Mouse (Mus musculus): Measurements from ENCODE around the gene Ptprd. TPM values are rescaled to one million over a fixed set of nuclear protein-coding genes. Genes with fewer than 3 reads are reported as not detected.

Ptprd gene
- total RNA-seq, 1 experiment, result 1.3 TPM

DNA sequence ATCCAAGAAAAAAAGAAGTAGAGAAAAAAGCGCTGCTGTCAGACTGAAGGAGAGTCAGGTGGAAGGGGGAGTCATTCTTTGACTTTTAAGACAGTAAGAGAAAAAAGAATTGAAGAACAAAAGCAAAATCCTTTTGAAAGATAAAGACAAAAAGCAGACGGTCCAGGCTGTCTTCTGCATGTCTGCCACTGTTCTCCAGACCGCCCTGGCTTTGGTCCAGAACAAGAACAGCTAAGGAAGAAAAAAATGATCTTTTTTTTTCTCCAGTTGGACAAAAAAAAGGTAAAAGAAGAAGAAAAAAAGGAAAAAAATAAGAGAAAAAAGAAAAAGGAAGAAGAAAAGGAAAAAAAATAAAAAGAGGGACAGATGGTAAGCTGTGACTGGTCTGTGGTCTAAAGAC lies 2073.9 kb downstream of the Ptprd start:
- no peaks in the 10 kb centered on the region for H3K9me3 ChIP-seq (ENCODE audit: control insufficient read depth, insufficient read depth, low read depth, low read length)
- no peak overlapping the region for H3K4me3 ChIP-seq (ENCODE audit: insufficient read depth in 1 of 2, low read depth in 1 of 2, low read length in 2 of 2, poor library complexity in 1 of 2, severe bottlenecking in 1 of 2)
- no peaks in the 10 kb centered on the region for H3K4me1 ChIP-seq (ENCODE audit: control insufficient read depth in 2 of 2, insufficient read depth in 2 of 2, low read length in 2 of 2, poor library complexity in 1 of 2)
- TF ChIP-seq ZNF384 (IDR thresholded peaks at IDR 0.05; ENCODE audit: low read depth, low read length) (no peak), CHD2 (IDR thresholded peaks at IDR 0.05; ENCODE audit: low read depth, low read length) (no peak), MAFK (IDR thresholded peaks at IDR 0.05; ENCODE audit: insufficient read depth, low read depth, low read length) (no peak), HCFC1 (IDR thresholded peaks at IDR 0.05; ENCODE audit: borderline replicate concordance, insufficient read depth, low read length) (no peak), ZC3H11A (IDR thresholded peaks at IDR 0.05; ENCODE audit: borderline replicate concordance, low read depth, low read length) (no peak)
- H3K36me3 ChIP-seq (ENCODE audit: control insufficient read depth, insufficient read depth, low read length, poor library complexity, severe bottlenecking), result no peaks in the 10 kb centered on the region
- no peak for DNase-seq (ENCODE audit: low read depth, low spot score)
- H3K27ac ChIP-seq (ENCODE audit: insufficient read depth, low read depth, low read length, poor library complexity, severe bottlenecking), result no peak overlapping the region
- H3K9ac ChIP-seq (ENCODE audit: insufficient read depth, low read depth, low read length, poor library complexity, severe bottlenecking), result no peak overlapping the region
- in situ Hi-C loops (cut with MboI; ENCODE audit: low sequenced_read_pairs in 2 of 2, unreplicated experiment in 2 of 2), result no loop called here

DNA sequence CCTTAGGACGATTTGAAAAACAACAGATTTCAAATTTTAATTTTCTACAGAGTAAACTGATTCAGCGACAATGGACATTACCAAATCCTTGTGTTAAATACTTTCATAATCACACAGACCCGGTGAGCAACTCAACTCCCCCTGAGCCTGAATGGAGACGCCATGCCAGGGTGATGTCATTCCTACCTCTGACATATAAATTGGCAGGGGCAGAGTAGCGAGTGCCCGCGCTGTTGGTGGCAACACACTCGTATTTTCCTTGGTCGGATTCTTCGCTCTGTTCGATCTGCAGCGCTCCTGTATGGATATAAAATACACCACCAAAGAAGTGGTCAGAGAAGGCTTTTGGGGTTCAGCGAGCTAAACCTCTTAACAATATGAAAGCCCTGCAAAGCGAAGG lies 2075.1 kb downstream of the Ptprd start:
- DNase-seq (ENCODE audit: low read depth, low spot score), result no peak
- H3K9ac ChIP-seq (ENCODE audit: insufficient read depth, low read depth, low read length, poor library complexity, severe bottlenecking), result no peak overlapping the region
- no peaks in the 10 kb centered on the region for H3K9me3 ChIP-seq (ENCODE audit: control insufficient read depth, insufficient read depth, low read depth, low read length)
- in situ Hi-C loops (cut with MboI; ENCODE audit: low sequenced_read_pairs in 2 of 2, unreplicated experiment in 2 of 2), result no loop called here
- TF ChIP-seq CHD2 (IDR thresholded peaks at IDR 0.05; ENCODE audit: low read depth, low read length), result no peak
- TF ChIP-seq MAFK (IDR thresholded peaks at IDR 0.05; ENCODE audit: insufficient read depth, low read depth, low read length), result no peak
- TF ChIP-seq ZNF384 (IDR thresholded peaks at IDR 0.05; ENCODE audit: low read depth, low read length), result no peak
- TF ChIP-seq ZC3H11A (IDR thresholded peaks at IDR 0.05; ENCODE audit: borderline replicate concordance, low read depth, low read length), result no peak
- no peak for TF ChIP-seq HCFC1 (IDR thresholded peaks at IDR 0.05; ENCODE audit: borderline replicate concordance, insufficient read depth, low read length)
- H3K36me3 ChIP-seq (ENCODE audit: control insufficient read depth, insufficient read depth, low read length, poor library complexity, severe bottlenecking), result no peaks in the 10 kb centered on the region
- H3K4me1 ChIP-seq (ENCODE audit: control insufficient read depth in 2 of 2, insufficient read depth in 2 of 2, low read length in 2 of 2, poor library complexity in 1 of 2), result no peaks in the 10 kb centered on the region
- H3K4me3 ChIP-seq (ENCODE audit: insufficient read depth in 1 of 2, low read depth in 1 of 2, low read length in 2 of 2, poor library complexity in 1 of 2, severe bottlenecking in 1 of 2), result no peak overlapping the region
- no peak overlapping the region for H3K27ac ChIP-seq (ENCODE audit: insufficient read depth, low read depth, low read length, poor library complexity, severe bottlenecking)

DNA sequence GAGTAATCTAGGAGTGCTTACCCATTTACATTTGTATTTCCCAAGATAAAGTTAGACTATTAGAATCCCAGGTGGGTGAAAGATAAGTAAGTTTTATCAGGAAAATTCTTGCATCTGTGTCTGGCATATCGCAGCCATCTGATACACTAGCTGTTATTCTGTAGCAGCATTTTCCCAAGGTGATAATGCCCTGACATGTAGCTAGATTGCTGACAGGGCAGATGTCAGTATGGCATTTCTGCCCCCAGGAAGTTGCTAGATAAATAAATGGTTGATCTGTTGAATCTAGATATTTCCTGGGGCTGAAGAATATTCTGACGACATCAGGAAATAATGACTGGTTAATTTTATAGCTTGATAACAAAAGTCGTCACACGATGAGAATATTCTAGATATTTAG lies 2119.9 kb downstream of the Ptprd start:
- H3K4me3 ChIP-seq (ENCODE audit: insufficient read depth in 1 of 2, low read depth in 1 of 2, low read length in 2 of 2, poor library complexity in 1 of 2, severe bottlenecking in 1 of 2), result no peak overlapping the region
- TF ChIP-seq ZNF384 (IDR thresholded peaks at IDR 0.05; ENCODE audit: low read depth, low read length), result no peak
- no peak for TF ChIP-seq ZC3H11A (IDR thresholded peaks at IDR 0.05; ENCODE audit: borderline replicate concordance, low read depth, low read length)
- TF ChIP-seq CHD2 (IDR thresholded peaks at IDR 0.05; ENCODE audit: low read depth, low read length), result no peak
- TF ChIP-seq MAFK (IDR thresholded peaks at IDR 0.05; ENCODE audit: insufficient read depth, low read depth, low read length), result no peak
- no peak for TF ChIP-seq HCFC1 (IDR thresholded peaks at IDR 0.05; ENCODE audit: borderline replicate concordance, insufficient read depth, low read length)
- H3K9me3 ChIP-seq (ENCODE audit: control insufficient read depth, insufficient read depth, low read depth, low read length), result no peaks in the 10 kb centered on the region
- no peak overlapping the region for H3K9ac ChIP-seq (ENCODE audit: insufficient read depth, low read depth, low read length, poor library complexity, severe bottlenecking)
- H3K4me1 ChIP-seq (ENCODE audit: control insufficient read depth in 2 of 2, insufficient read depth in 2 of 2, low read length in 2 of 2, poor library complexity in 1 of 2), result no peaks in the 10 kb centered on the region
- in situ Hi-C loops (cut with MboI; ENCODE audit: low sequenced_read_pairs in 2 of 2, unreplicated experiment in 2 of 2), result no loop called here
- no peak overlapping the region for H3K27ac ChIP-seq (ENCODE audit: insufficient read depth, low read depth, low read length, poor library complexity, severe bottlenecking)
- H3K36me3 ChIP-seq (ENCODE audit: control insufficient read depth, insufficient read depth, low read length, poor library complexity, severe bottlenecking), result no peaks in the 10 kb centered on the region
- no peak for DNase-seq (ENCODE audit: low read depth, low spot score)

DNA sequence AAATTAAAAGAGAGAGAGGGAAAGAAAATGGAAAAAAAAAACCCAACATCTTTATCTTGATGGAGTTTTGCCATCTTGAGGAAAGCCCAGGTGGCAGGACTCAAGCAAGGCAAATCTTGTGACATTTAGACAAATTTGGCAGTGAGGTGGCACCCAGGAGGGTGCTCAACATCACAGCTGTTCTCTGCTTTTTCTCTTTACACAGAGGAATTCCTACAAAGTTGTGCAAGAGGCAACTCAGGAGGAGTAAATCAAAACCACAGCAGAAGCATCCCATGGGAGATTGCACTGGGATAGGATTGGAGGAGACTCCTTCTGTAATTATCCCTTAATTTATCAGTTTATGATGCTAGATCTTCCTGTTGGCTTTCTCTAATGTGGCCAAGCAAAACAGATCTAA lies 2121.9 kb downstream of the Ptprd start:
- Histone ChIP-seq H3K4me3 (ENCODE audit: insufficient read depth in 1 of 2, low read depth in 1 of 2, low read length in 2 of 2, poor library complexity in 1 of 2, severe bottlenecking in 1 of 2) (no peak overlapping the region), H3K9ac (ENCODE audit: insufficient read depth, low read depth, low read length, poor library complexity, severe bottlenecking) (no peak overlapping the region), H3K4me1 (ENCODE audit: control insufficient read depth in 2 of 2, insufficient read depth in 2 of 2, low read length in 2 of 2, poor library complexity in 1 of 2) (no peaks in the 10 kb centered on the region), H3K36me3 (ENCODE audit: control insufficient read depth, insufficient read depth, low read length, poor library complexity, severe bottlenecking) (no peaks in the 10 kb centered on the region), H3K27ac (ENCODE audit: insufficient read depth, low read depth, low read length, poor library complexity, severe bottlenecking) (no peak overlapping the region), H3K9me3 (ENCODE audit: control insufficient read depth, insufficient read depth, low read depth, low read length) (no peaks in the 10 kb centered on the region)
- no peak for DNase-seq (ENCODE audit: low read depth, low spot score)
- in situ Hi-C loops (cut with MboI; ENCODE audit: low sequenced_read_pairs in 2 of 2, unreplicated experiment in 2 of 2), result no loop called here
- TF ChIP-seq ZC3H11A (IDR thresholded peaks at IDR 0.05; ENCODE audit: borderline replicate concordance, low read depth, low read length) (no peak), ZNF384 (IDR thresholded peaks at IDR 0.05; ENCODE audit: low read depth, low read length) (no peak), MAFK (IDR thresholded peaks at IDR 0.05; ENCODE audit: insufficient read depth, low read depth, low read length) (no peak), CHD2 (IDR thresholded peaks at IDR 0.05; ENCODE audit: low read depth, low read length) (no peak), HCFC1 (IDR thresholded peaks at IDR 0.05; ENCODE audit: borderline replicate concordance, insufficient read depth, low read length) (no peak)

DNA sequence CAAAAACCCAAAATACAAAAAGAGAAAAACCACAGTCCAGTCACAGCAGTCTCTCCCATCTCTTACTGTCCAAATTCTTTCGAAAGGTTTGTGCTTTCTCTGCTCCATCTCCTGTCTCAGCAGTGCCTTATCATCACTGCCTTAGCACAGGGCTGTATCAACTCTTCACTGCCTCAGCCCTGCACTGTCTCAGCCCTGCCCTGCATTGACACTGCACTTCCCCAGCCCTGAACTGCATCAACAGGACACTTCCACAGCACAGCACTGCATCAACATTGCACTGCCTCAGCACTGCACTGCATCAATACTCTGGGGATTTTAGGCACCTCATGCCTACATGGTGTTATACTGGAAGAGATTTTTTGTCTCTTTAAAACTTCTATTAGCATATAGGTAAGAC lies 2135.7 kb downstream of the Ptprd start:
- TF ChIP-seq CHD2 (IDR thresholded peaks at IDR 0.05; ENCODE audit: low read depth, low read length) (no peak), ZC3H11A (IDR thresholded peaks at IDR 0.05; ENCODE audit: borderline replicate concordance, low read depth, low read length) (no peak), ZNF384 (IDR thresholded peaks at IDR 0.05; ENCODE audit: low read depth, low read length) (no peak), HCFC1 (IDR thresholded peaks at IDR 0.05; ENCODE audit: borderline replicate concordance, insufficient read depth, low read length) (no peak), MAFK (IDR thresholded peaks at IDR 0.05; ENCODE audit: insufficient read depth, low read depth, low read length) (no peak)
- in situ Hi-C loops (cut with MboI; ENCODE audit: low sequenced_read_pairs in 2 of 2, unreplicated experiment in 2 of 2), result no loop called here
- no peak for DNase-seq (ENCODE audit: low read depth, low spot score)
- H3K36me3 ChIP-seq (ENCODE audit: control insufficient read depth, insufficient read depth, low read length, poor library complexity, severe bottlenecking), result no peaks in the 10 kb centered on the region
- no peak overlapping the region for H3K27ac ChIP-seq (ENCODE audit: insufficient read depth, low read depth, low read length, poor library complexity, severe bottlenecking)
- no peaks in the 10 kb centered on the region for H3K9me3 ChIP-seq (ENCODE audit: control insufficient read depth, insufficient read depth, low read depth, low read length)
- no peaks in the 10 kb centered on the region for H3K4me1 ChIP-seq (ENCODE audit: control insufficient read depth in 2 of 2, insufficient read depth in 2 of 2, low read length in 2 of 2, poor library complexity in 1 of 2)
- no peak overlapping the region for H3K4me3 ChIP-seq (ENCODE audit: insufficient read depth in 1 of 2, low read depth in 1 of 2, low read length in 2 of 2, poor library complexity in 1 of 2, severe bottlenecking in 1 of 2)
- no peak overlapping the region for H3K9ac ChIP-seq (ENCODE audit: insufficient read depth, low read depth, low read length, poor library complexity, severe bottlenecking)
